7 mouse cellular contexts compared by ENCODE assay signal in genomic region chr10:110952937-110953451, GRCm38 (mm10). TPM values are rescaled to one million over a fixed set of nuclear protein-coding genes. Genes with fewer than 3 reads are reported as not detected.
DNase-seq lines count a peak whose midpoint lies in the region; ATAC-seq and TF ChIP-seq lines count a peak whose summit lies in the region.

No protein-coding gene starts in this region.

- peak; percentile 51 for DNase-seq in midbrain, embryonic 14.5 days
- DNase-seq in midbrain, embryonic 11.5 days (ENCODE audit: low spot score, missing footprints), result no peak
- peak; percentile 37 for DNase-seq in brain, embryonic 18.5 days (ENCODE audit: low read depth, low spot score)
- peak; percentile 87 to 92 for DNase-seq in heart, adult 9 months (ENCODE audit: low spot score in 2 of 2)
- DNase-seq in kidney, postnatal 0 days (ENCODE audit: low spot score), result peak; percentile 95
- peak; percentile 68 for DNase-seq in lung, postnatal 14 days

- H3K27me3 ChIP-seq in midbrain, embryonic 14.5 days (ENCODE audit: control insufficient read depth, insufficient read depth, low read length), result no peaks in the 10 kb centered on the region
- no peaks in the 10 kb centered on the region for H3K27me3 ChIP-seq in midbrain, embryonic 11.5 days (ENCODE audit: control insufficient read depth, insufficient read depth, low read length)
- H3K27me3 ChIP-seq in kidney, postnatal 0 days (ENCODE audit: insufficient read depth, low read length), result no peaks in the 10 kb centered on the region

- peaks cover 37% of the 10 kb centered on the region for H3K36me3 ChIP-seq in midbrain, embryonic 14.5 days (ENCODE audit: control insufficient read depth, insufficient read depth, low read length)
- 0 out of 2 replicates have a peak, but pooled peaks cover 5% of the 10 kb centered on the region for H3K36me3 ChIP-seq in midbrain, embryonic 11.5 days (ENCODE audit: control insufficient read depth, insufficient read depth, low read length)
- H3K36me3 ChIP-seq in kidney, postnatal 0 days (ENCODE audit: insufficient read depth, low read length), result peaks cover 21% of the 10 kb centered on the region; the same call in 1 of the 2 replicates

- no peak overlapping the region for H3K4me2 ChIP-seq in midbrain, embryonic 14.5 days (ENCODE audit: low read length)
- H3K4me2 ChIP-seq in midbrain, embryonic 11.5 days, result no peak overlapping the region
- no peak overlapping the region for H3K4me2 ChIP-seq in kidney, postnatal 0 days (ENCODE audit: low read length)

- TF ChIP-seq CTCF in kidney, postnatal 0 days (IDR thresholded peaks at IDR 0.05; ENCODE audit: low read depth), result no peak; the same call in 1 of the 2 replicates

- WGBS in midbrain, embryonic 14.5 days, result 88% methylated on average over 9 of the region's 9 CpGs
- 95% methylated on average over 9 of the region's 9 CpGs for WGBS in midbrain, embryonic 11.5 days
- 25% methylated on average over 9 of the region's 9 CpGs for WGBS in kidney, postnatal 0 days

- no peaks in the 10 kb centered on the region for H3K9me3 ChIP-seq in midbrain, embryonic 14.5 days (ENCODE audit: control insufficient read depth, low read length)
- H3K9me3 ChIP-seq in midbrain, embryonic 11.5 days (ENCODE audit: control insufficient read depth, low read length), result no peaks in the 10 kb centered on the region
- H3K9me3 ChIP-seq in kidney, postnatal 0 days (replicated peaks; ENCODE audit: low read length), result no peaks in the 10 kb centered on the region

- H3K4me1 ChIP-seq in midbrain, embryonic 14.5 days (ENCODE audit: control insufficient read depth, insufficient read depth, low read length), result no peaks in the 10 kb centered on the region
- no peaks in the 10 kb centered on the region for H3K4me1 ChIP-seq in midbrain, embryonic 11.5 days (ENCODE audit: control insufficient read depth, insufficient read depth, low read length)
- H3K4me1 ChIP-seq in kidney, postnatal 0 days (replicated peaks; ENCODE audit: insufficient read depth, low read length), result no peaks in the 10 kb centered on the region

- ATAC-seq in midbrain, embryonic 14.5 days (ENCODE audit: low FRiP score, low TSS enrichment), result no peak
- no peak for ATAC-seq in midbrain, embryonic 11.5 days (ENCODE audit: low FRiP score)
- peak; percentile 97 for ATAC-seq in kidney, postnatal 0 days (replicated peaks; ENCODE audit: low FRiP score, low read depth)
- ATAC-seq in CD4-positive, CD25-positive, alpha-beta regulatory T cell, adult 4 months, result no peak

- H3K9ac ChIP-seq in midbrain, embryonic 14.5 days (replicated peaks; ENCODE audit: low read length), result no peak overlapping the region
- H3K9ac ChIP-seq in midbrain, embryonic 11.5 days (ENCODE audit: low read length), result no peak overlapping the region
- H3K9ac ChIP-seq in kidney, postnatal 0 days (ENCODE audit: low read depth, low read length), result no peak overlapping the region

- H3K27ac ChIP-seq in midbrain, embryonic 14.5 days (replicated peaks; ENCODE audit: low read depth, low read length), result no peak overlapping the region
- no peak overlapping the region for H3K27ac ChIP-seq in midbrain, embryonic 11.5 days (ENCODE audit: low read depth, low read length)
- peak overlapping the region; percentile 60 for H3K27ac ChIP-seq in kidney, postnatal 0 days

- H3K4me3 ChIP-seq in midbrain, embryonic 14.5 days (replicated peaks; ENCODE audit: low read depth, low read length), result no peak overlapping the region
- no peak overlapping the region for H3K4me3 ChIP-seq in midbrain, embryonic 11.5 days (ENCODE audit: low read depth, low read length)
- no peak overlapping the region for H3K4me3 ChIP-seq in kidney, postnatal 0 days (replicated peaks; ENCODE audit: low read depth, low read length)

RNA-seq across cellular contexts. Expression of gene Csrp2, which starts 33.4 kb away (rescaled TPM):
- polyA plus RNA-seq in midbrain, embryonic 14.5 days (2014; fragmentation: Nextera tagmentation; extraction: Ambion mirVana), result 88.3 and 92.4 TPM in 2 replicates
- polyA plus RNA-seq in midbrain, embryonic 11.5 days (2014; fragmentation: Nextera tagmentation; extraction: Ambion mirVana), result 165 and 166 TPM in 2 replicates
- polyA plus RNA-seq in kidney, postnatal 0 days (2015; fragmentation: Nextera tagmentation; extraction: Ambion mirVana), result 206 and 218 TPM in 2 replicates
- 1 to 10 TPM; 3.1 to 7.4 TPM for polyA plus RNA-seq in CD4-positive, CD25-positive, alpha-beta regulatory T cell, adult 4 months (2017; shearing (Covaris generic))

RNA-seq across cellular contexts. Expression of gene Zdhhc17, which starts 56.9 kb away (rescaled TPM):
- polyA plus RNA-seq in midbrain, embryonic 14.5 days (2014; fragmentation: Nextera tagmentation; extraction: Ambion mirVana), result 67.5 and 69.9 TPM in 2 replicates
- polyA plus RNA-seq in midbrain, embryonic 11.5 days (2014; fragmentation: Nextera tagmentation; extraction: Ambion mirVana), result 29.5 and 30.3 TPM in 2 replicates
- polyA plus RNA-seq in kidney, postnatal 0 days (2015; fragmentation: Nextera tagmentation; extraction: Ambion mirVana), result 18.1 and 19.2 TPM in 2 replicates
- 10 to 100 TPM; 19.7 to 22.7 TPM for polyA plus RNA-seq in CD4-positive, CD25-positive, alpha-beta regulatory T cell, adult 4 months (2017; shearing (Covaris generic))

Comparison
In these comparisons a context has a peak if more than half of its experiments do, and no peak if none do; other contexts are left out.
1. RNA of gene Csrp2, which starts 33.4 kb away (polyA plus RNA-seq): 206 to 218 TPM in kidney, postnatal 0 days, 165 to 166 TPM in midbrain, embryonic 11.5 days and 88.3 to 92.4 TPM in midbrain, embryonic 14.5 days; 3.1 to 7.4 TPM in CD4-positive, CD25-positive, alpha-beta regulatory T cell, adult 4 months; every median in the first group is over 10 times any median in the second.